Mouse (Mus musculus) bone marrow macrophage, adult 2 months (primary cell): ENCODE measurements around the gene Col4a1.

Experiments used
- CTCF ChIP-seq: IDR thresholded peaks from 2 replicates; pipeline ENCODE4 v1.5.1; 2012; ENCODE audit warnings: low read depth, mild to moderate bottlenecking, low read length, moderate library complexity
- POLR2A ChIP-seq: IDR thresholded peaks from 2 replicates; pipeline ENCODE4 v1.6.1; 2012; ENCODE audit warnings: mild to moderate bottlenecking, low read depth, low read length, borderline replicate concordance

DNA sequence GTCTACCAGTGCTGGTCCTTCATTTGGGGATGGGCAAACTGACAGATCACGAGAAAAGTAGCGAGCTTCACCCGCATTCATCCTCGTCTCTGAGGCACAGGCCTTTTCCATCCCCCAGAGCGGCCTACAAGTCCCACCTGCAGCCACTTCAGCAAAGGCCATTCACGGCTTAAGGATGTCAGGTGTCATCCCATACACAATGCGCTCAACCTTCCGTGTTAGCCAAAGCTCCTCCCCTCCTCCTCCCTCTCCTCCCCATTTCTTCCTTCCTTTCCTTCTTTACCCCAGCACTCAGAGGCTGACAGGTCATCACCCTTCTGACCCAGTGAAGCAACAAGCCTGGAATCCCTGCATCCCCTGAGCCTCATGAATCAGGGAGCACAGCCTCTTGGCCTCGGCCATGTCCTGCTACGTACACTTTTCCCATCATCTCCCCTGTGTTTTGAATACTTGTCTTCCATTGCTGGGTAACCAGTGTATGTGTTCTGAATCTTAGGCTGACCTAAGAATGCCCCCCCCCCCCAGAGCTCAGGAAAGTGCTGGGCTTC, 31.8 kb downstream of the Col4a1 start:
- no peak for TF ChIP-seq CTCF
- TF ChIP-seq POLR2A = no peak
